Mouse (Mus musculus): ENCODE results near the gene Gramd1b. TPM values are rescaled to one million over a fixed set of nuclear protein-coding genes. Genes with fewer than 3 reads are reported as not detected.

Gene Gramd1b
- polyA plus RNA-seq, 1 experiment: 188 TPM

DNA sequence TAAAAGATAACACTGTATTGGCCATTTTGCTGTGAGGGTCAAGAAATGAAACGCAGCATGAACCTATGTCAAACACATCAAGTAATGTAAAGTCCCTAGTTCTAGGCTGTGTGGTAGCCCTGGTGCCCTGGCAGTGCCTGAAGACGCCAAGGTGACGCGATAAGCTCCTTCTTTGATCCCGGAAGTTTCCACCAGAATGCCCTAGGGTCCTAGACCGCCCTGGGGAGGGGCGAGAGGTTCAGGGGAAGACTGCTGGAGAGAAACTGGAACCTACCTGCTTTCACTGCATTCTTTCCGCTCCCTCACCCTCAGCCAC, 76.2 kb downstream of the Gramd1b start:
- peak overlapping the region; percentile 61 for H3K4me3 ChIP-seq (replicated peaks; ENCODE audit: insufficient read depth, low read depth, low read length)
- peaks cover 14% of the 10 kb centered on the region for H3K4me1 ChIP-seq (ENCODE audit: control insufficient read depth, insufficient read depth, low read length)
- no peak for TF ChIP-seq POLR2A (IDR thresholded peaks at IDR 0.05; ENCODE audit: borderline replicate concordance, insufficient read depth, low read length)
- TF ChIP-seq CTCF (IDR thresholded peaks at IDR 0.05; ENCODE audit: borderline replicate concordance, insufficient read depth, low read depth, low read length): no peak
- no peaks in the 10 kb centered on the region for H3K27me3 ChIP-seq (ENCODE audit: control insufficient read depth, insufficient read depth, low read length)
- H3K27ac ChIP-seq (ENCODE audit: insufficient read depth, low read length): peak overlapping the region; percentile 75; the same call in 1 of the 2 replicates
- WGBS: 7% methylated on average over 8 of the region's 8 CpGs
- no peak for DNase-seq

DNA sequence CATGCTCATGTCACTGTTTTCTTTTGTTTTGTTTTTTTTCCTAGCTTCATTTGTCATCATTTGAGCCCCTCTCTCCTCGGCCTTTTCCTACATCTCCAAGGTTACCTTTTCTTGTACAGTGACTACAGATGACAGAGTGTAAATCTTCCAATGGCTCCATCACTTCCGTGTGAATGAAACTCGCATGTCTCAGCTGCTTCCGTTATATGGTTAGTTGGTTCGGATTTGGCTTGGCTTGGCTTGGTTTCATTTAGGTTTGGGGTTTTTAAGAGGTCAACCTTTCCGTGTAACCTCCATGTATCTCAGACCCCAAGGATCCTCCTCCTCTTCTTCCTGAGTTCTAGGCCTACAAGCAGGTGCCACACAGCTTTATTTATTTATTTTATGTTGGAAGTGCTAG, 77.3 kb downstream of the Gramd1b start:
- Histone ChIP-seq H3K27ac (ENCODE audit: insufficient read depth, low read length) (no peak overlapping the region), H3K27me3 (ENCODE audit: control insufficient read depth, insufficient read depth, low read length) (no peaks in the 10 kb centered on the region), H3K4me1 (ENCODE audit: control insufficient read depth, insufficient read depth, low read length) (peaks cover 13% of the 10 kb centered on the region), H3K4me3 (replicated peaks; ENCODE audit: insufficient read depth, low read depth, low read length) (no peak overlapping the region)
- DNase-seq: no peak
- 82% methylated on average over 6 of the region's 6 CpGs for WGBS
- TF ChIP-seq POLR2A (IDR thresholded peaks at IDR 0.05; ENCODE audit: borderline replicate concordance, insufficient read depth, low read length) (no peak), CTCF (IDR thresholded peaks at IDR 0.05; ENCODE audit: borderline replicate concordance, insufficient read depth, low read depth, low read length) (no peak)

DNA sequence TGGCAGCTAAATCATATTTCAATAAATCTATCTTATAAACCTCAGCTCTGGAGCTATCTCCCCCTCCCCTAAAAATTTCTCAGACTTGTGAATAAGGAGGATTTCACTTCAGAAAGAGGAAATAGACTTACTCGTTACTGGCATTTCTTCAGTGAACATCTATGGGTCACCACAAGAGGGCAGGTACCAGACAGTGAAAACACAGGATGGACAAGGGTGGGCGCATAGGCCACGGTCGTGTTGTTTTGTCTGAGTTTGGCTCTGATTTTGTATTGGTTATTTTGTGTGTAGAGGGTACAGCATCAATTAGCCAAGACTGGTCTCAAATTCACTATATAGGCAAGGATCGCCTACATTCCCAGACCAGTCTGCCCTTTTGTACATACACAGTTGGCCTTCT, 79.0 kb downstream of the Gramd1b start:
- peak; percentile 62 for TF ChIP-seq CTCF (IDR thresholded peaks at IDR 0.05; ENCODE audit: borderline replicate concordance, insufficient read depth, low read depth, low read length)
- TF ChIP-seq POLR2A (IDR thresholded peaks at IDR 0.05; ENCODE audit: borderline replicate concordance, insufficient read depth, low read length): no peak
- DNase-seq: peak in 1 of 2 experiments; percentile 32
- H3K4me1 ChIP-seq (ENCODE audit: control insufficient read depth, insufficient read depth, low read length): peaks cover 13% of the 10 kb centered on the region
- 43% methylated on average over 5 of the region's 5 CpGs for WGBS
- H3K27ac ChIP-seq (ENCODE audit: insufficient read depth, low read length): no peak overlapping the region
- no peak overlapping the region for H3K4me3 ChIP-seq (replicated peaks; ENCODE audit: insufficient read depth, low read depth, low read length)
- no peaks in the 10 kb centered on the region for H3K27me3 ChIP-seq (ENCODE audit: control insufficient read depth, insufficient read depth, low read length)

DNA sequence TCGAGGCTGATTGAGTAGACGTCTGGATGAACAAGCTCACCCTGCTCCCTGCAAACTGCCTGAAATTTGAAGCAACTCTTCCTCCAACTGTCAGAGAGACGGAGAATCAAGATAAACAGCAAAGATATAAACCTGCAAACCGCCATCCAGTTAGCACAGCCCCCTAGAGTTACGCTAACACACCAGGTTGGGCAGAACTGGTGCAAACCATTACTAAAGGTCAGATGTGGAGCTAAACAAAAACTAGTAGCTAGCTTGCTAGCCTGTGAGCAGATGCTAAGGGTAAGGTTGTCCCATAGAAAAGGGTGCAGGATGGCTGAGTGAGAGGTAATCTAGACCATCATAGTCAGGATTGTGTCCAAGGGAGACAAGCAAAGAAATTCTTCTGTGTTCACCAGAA, 80.4 kb downstream of the Gramd1b start:
- TF ChIP-seq CTCF (IDR thresholded peaks at IDR 0.05; ENCODE audit: borderline replicate concordance, insufficient read depth, low read depth, low read length): no peak
- TF ChIP-seq POLR2A (IDR thresholded peaks at IDR 0.05; ENCODE audit: borderline replicate concordance, insufficient read depth, low read length): no peak
- no peak overlapping the region for H3K4me3 ChIP-seq (replicated peaks; ENCODE audit: insufficient read depth, low read depth, low read length)
- no peak for DNase-seq
- H3K27ac ChIP-seq (ENCODE audit: insufficient read depth, low read length): no peak overlapping the region
- H3K4me1 ChIP-seq (ENCODE audit: control insufficient read depth, insufficient read depth, low read length): peaks cover 13% of the 10 kb centered on the region
- no peaks in the 10 kb centered on the region for H3K27me3 ChIP-seq (ENCODE audit: control insufficient read depth, insufficient read depth, low read length)
- WGBS: 88% methylated on average over 5 of the region's 5 CpGs

DNA sequence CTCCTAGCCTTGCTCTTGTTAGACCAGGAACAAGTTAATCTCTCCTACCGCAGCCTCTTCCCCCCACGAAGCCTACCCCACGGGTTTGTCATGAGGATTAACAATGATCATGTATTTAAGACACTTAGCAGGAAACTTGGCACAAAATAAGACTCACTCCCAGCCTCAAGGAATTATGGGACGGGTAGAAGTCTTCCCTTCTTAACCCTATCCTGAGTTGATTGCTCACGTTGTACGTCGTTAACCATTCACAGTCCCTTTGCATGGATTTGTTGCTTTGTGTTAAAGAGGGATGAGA, 80.8 kb downstream of the Gramd1b start:
- 55% methylated on average over 7 of the region's 7 CpGs for WGBS
- Histone ChIP-seq H3K27ac (ENCODE audit: insufficient read depth, low read length) (no peak overlapping the region), H3K4me1 (ENCODE audit: control insufficient read depth, insufficient read depth, low read length) (peaks cover 13% of the 10 kb centered on the region), H3K4me3 (replicated peaks; ENCODE audit: insufficient read depth, low read depth, low read length) (no peak overlapping the region), H3K27me3 (ENCODE audit: control insufficient read depth, insufficient read depth, low read length) (no peaks in the 10 kb centered on the region)
- no peak for DNase-seq
- TF ChIP-seq CTCF (IDR thresholded peaks at IDR 0.05; ENCODE audit: borderline replicate concordance, insufficient read depth, low read depth, low read length): no peak
- TF ChIP-seq POLR2A (IDR thresholded peaks at IDR 0.05; ENCODE audit: borderline replicate concordance, insufficient read depth, low read length): no peak

DNA sequence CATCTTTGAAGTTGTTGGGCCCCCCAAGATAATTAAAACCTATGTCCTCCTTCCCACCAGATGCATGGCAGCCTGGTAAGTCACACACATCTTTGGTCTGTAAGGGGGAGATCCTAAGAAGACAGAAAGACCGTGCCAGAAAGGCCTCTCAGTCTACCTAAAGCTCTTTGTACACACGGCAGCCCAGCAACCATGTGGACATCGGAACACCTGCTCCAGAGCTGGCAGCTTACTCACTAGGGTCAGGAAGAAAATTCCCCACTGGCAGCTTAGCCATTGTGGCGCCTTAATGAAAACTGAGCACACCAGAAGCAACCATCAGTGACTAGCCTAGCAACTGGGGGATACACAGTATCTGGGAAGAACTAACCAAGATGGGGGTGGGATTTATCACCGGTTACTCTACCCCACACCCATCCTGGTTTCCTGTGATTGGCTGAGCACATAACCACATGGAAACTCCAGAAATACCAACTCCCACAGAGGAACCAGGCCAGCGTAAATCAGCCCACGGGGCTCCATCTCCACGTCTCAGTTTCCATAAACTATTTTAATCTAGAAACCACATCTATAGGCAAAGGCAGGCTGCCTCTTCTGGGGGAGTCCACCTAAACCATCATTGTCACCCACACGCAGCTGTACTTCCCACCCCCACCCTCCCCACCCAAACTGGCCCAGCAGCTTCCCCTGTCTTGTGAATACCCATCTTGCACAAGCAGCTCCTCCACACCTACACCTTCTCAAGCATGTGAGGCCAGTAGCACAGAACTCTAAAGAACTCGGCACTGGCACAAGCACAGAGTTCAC, 81.4 kb downstream of the Gramd1b start:
- Histone ChIP-seq H3K4me3 (replicated peaks; ENCODE audit: insufficient read depth, low read depth, low read length) (no peak overlapping the region), H3K27me3 (ENCODE audit: control insufficient read depth, insufficient read depth, low read length) (no peaks in the 10 kb centered on the region), H3K4me1 (ENCODE audit: control insufficient read depth, insufficient read depth, low read length) (peaks cover 16% of the 10 kb centered on the region), H3K27ac (ENCODE audit: insufficient read depth, low read length) (no peak overlapping the region)
- no peak for TF ChIP-seq POLR2A (IDR thresholded peaks at IDR 0.05; ENCODE audit: borderline replicate concordance, insufficient read depth, low read length)
- no peak for TF ChIP-seq CTCF (IDR thresholded peaks at IDR 0.05; ENCODE audit: borderline replicate concordance, insufficient read depth, low read depth, low read length)
- 61% methylated on average over 10 of the region's 10 CpGs for WGBS
- no peak for DNase-seq

DNA sequence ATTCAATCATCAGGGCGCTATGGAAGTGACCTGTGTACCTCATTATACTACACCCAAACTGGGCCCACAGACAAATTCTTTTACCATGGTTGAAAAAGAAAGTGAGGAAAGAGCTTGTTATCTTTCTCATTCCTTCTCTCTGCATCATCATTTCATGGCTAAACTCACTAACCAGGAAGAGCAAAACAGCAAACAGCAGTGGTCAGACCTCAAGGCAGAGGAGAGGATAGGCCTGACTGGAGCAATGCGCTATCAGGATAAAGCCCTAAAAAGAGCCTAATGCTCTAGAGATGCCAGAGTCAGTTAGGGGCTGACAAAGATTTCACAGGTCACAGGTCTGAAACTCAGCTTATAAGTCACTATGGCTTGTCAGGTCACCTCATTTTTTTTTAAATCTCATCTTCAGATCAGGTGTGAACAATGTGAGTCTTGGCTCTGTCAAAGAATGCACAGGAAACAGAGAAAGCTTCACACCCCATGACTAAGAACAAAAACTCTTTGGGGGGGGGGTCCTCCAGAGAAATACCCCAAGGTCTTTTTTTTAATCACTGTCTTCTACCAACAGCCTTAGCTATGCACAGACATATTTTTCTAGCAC, 82.4 kb downstream of the Gramd1b start:
- DNase-seq: no peak

DNA sequence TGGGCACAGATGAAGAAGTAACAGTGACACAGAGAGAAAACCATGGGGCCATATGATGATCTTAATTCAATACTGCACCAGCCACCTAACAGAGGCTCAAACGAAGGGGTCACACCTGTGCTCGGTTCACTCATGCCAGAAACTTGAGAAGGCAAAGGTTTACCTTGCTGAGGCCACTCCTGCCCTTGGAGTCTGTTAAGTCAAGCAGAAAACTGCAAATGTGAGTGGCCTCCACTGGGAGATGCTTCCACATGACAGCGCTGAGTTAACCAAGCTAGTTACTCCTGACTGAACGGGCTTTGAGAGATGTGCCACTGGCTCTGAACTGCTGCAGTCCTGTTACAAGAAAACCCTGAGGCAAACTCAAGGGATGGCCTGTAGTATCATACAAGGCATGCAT, 83.9 kb downstream of the Gramd1b start:
- H3K4me3 ChIP-seq (replicated peaks; ENCODE audit: insufficient read depth, low read depth, low read length): no peak overlapping the region
- no peak for TF ChIP-seq CTCF (IDR thresholded peaks at IDR 0.05; ENCODE audit: borderline replicate concordance, insufficient read depth, low read depth, low read length)
- no peak overlapping the region for H3K27ac ChIP-seq (ENCODE audit: insufficient read depth, low read length)
- no peaks in the 10 kb centered on the region for H3K27me3 ChIP-seq (ENCODE audit: control insufficient read depth, insufficient read depth, low read length)
- WGBS: 63% methylated on average over 4 of the region's 4 CpGs
- peaks cover 14% of the 10 kb centered on the region for H3K4me1 ChIP-seq (ENCODE audit: control insufficient read depth, insufficient read depth, low read length)
- DNase-seq: no peak

More for the DNA sequence above, 82.4 kb downstream of the Gramd1b start:
- Histone ChIP-seq H3K27me3 (ENCODE audit: control insufficient read depth, insufficient read depth, low read length) (no peaks in the 10 kb centered on the region), H3K4me1 (ENCODE audit: control insufficient read depth, insufficient read depth, low read length) (peaks cover 14% of the 10 kb centered on the region), H3K4me3 (replicated peaks; ENCODE audit: insufficient read depth, low read depth, low read length) (no peak overlapping the region), H3K27ac (ENCODE audit: insufficient read depth, low read length) (no peak overlapping the region)
- WGBS: 99% methylated on average over 2 of the region's 2 CpGs
- TF ChIP-seq CTCF (IDR thresholded peaks at IDR 0.05; ENCODE audit: borderline replicate concordance, insufficient read depth, low read depth, low read length): no peak
- TF ChIP-seq POLR2A (IDR thresholded peaks at IDR 0.05; ENCODE audit: borderline replicate concordance, insufficient read depth, low read length): no peak
